Mouse (Mus musculus): Measurements from ENCODE around the gene Dram1.

- TF ChIP-seq POLR2A (IDR thresholded peaks at IDR 0.05; ENCODE audit: borderline replicate concordance, low read depth, low read length) (no peak), CTCF (IDR thresholded peaks at IDR 0.05; ENCODE audit: low read depth, low read length) (no peak)
Observed at GRCm38 (mm10) chr10:88274045-88274444, 104.8 kb downstream of the Dram1 start.
